Mouse (Mus musculus): Measurements from ENCODE around the gene Mylk3. TPM values are rescaled to one million over a fixed set of nuclear protein-coding genes. Genes with fewer than 3 reads are reported as not detected.
A peak's percentile ranks its signal among the peaks of the same experiment; 100 is the strongest.

The Mylk3 gene
- total RNA-seq, 2 experiments from 2014 or later = 0.13 to 1.1 TPM

- DNase-seq = no peak
These were observed 73.1 kb downstream of the Mylk3 start for GRCm38 (mm10) chr8:85313036-85313435.

DNA sequence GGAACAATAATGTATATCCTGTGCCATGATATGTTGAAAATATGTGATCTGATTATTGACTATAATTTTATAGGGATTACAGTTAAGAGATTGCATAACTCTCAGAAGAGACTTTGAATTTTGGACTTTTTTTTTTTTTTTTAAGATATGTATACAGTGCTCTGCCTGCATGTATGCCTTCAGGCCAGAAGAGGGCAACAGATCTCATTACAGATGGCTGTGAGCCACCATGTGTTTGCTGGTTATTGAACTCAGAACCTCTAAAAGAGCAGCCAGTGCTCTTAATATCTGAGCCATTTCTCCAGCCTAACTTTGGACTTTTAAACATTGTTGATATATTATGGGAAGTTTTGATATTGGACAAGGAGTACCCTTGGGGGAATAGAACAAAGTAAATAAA lies 74.4 kb downstream of the Mylk3 start:
- no peak for DNase-seq

- no peak for DNase-seq
These were observed 77.6 kb downstream of the Mylk3 start for GRCm38 (mm10) chr8:85308564-85308963.

GRCm38 (mm10) chr8:85303531-85303930 lies 82.6 kb downstream of the Mylk3 start:
- no peak for DNase-seq

DNA sequence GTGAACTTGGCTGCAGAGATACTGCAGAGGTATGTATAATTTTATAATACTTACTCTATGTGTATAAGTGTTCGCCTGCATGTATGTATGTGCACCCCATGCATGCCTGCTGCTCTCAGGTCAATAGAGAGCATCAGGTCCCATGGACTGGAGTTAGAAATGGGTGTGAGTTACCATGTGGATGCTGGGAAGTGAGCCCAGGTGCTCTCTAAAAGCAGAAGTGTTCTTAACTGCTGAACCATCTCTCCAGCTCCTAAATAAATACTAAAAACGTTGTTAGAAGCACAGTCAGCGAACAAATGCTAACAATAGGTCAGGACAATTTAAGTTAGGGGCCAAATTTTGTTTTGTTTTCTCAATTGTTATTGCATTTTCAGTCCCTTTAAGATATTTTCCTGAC lies 83.2 kb downstream of the Mylk3 start:
- DNase-seq = no peak

DNA sequence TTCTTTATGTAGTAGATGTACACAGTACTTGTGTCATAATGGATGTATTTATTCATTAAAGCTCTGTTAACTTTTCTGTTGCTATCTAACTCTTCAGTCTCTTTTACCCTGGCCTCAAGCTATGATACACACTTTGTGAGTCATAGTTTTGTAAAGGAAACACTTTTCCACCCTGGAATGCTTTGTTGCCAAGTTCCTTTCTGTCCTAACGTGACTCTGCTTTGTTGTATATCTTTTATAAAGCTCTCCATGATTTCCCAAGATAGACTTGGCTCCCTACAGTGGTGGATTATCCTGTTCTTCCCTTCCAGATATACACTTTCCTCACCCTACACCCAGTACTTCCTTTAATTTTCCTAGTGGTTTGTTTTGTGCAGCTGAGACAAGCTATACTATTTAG lies 84.2 kb downstream of the Mylk3 start:
- DNase-seq = no peak

- DNase-seq = peak; percentile 95
These were observed 86.6 kb downstream of the Mylk3 start, which contains the start of the genes Orc6 and Vps35 for GRCm38 (mm10) chr8:85299434-85300077. Gene Orc6, plus strand, starts transcription at chr8:85299632. Gene Vps35, minus strand, starts transcription at chr8:85299802.

DNA sequence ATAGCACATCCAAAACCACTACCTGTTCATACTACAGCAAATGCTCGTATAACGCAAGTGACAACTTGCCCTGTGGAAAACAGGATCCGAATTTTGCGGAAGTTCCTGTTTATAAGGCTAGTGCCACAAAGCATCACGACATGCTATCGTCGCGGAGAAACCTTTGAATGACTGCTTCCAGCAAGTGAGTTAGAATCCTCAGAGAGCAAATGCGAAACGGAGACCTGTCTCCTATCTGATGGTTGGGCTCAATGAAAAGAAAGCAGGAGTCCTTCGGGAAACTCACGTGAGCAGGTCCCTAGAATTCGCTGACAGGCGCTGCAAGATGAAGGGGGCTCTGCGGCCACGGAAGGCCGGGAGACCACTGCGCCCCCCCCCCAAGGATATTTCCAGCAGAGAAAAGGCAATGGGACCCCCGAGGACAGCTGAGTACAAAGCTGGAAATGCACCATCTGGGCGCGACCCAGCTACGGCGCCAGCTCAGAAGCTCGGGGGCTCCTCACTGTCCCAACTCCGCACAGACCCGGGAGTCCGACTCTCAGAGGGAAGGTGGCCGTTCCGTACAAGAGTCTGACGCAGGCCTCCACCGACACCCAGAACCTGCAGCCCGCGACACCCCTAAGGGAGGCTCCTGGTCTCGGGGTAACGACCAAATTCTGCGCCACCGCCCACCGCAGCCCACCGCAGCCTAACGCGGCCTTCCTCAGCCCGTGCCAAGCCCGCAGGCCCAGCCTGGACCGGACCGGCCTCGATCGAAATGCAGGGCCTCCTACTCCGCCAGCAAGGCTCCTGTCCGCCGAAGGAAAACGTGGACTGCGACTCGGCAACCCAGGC lies 87.3 kb downstream of the Mylk3 start:
- peak; percentile 5 for DNase-seq

DNA sequence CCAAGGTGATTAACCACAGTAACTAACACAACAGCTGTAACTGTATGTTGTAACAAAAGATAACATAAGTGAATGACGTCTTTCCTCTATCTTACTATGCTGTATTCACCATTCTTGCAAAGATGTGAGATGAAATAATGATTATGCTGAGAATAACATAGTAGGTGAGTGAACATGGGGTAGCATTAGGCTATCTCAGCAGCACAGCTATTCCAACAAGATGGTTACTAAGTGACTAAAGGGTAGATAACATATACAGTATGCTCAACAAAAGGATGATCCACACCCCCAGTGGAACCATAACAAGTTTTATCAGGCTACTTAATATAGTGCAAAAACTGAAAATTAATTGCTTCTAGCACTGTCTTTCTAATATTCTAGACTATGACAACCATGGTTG lies 99.3 kb downstream of the Mylk3 start:
- no peak for DNase-seq

Other genes starting within 250 kb of the Mylk3 start
- not detected for gene Cks1brt, start 234.4 kb downstream of the Mylk3 start, total RNA-seq (2021)
- not detected for gene Olfr371, start 160.4 kb downstream of the Mylk3 start, total RNA-seq (2021)
- gene Orc6, start 86.7 kb downstream of the Mylk3 start, total RNA-seq (2021) = 1 to 10 TPM; 4.7 to 4.9 TPM
- gene Vps35, start 86.5 kb downstream of the Mylk3 start, total RNA-seq (2021) = 10 to 100 TPM; 47.0 to 48.0 TPM
- gene 4921524J17Rik, start 46.5 kb upstream of the Mylk3 start, total RNA-seq (2021) = 10 to 100 TPM; 10.3 to 10.7 TPM
- 100 to 1,000 TPM; 153 to 217 TPM for gene Gpt2, start 106.2 kb upstream of the Mylk3 start, total RNA-seq (2021)
- gene Dnaja2, start 169.0 kb upstream of the Mylk3 start, total RNA-seq (2021) = 100 to 1,000 TPM; 170 to 181 TPM

All from gastrocnemius, postnatal 25 days (tissue).